Mouse (Mus musculus) cerebellum, postnatal 36 days (tissue): ENCODE results near the gene Kcns1.

Experiments used
- DNase-seq, 2 experiments: peaks; one replicate each; pipeline ENCODE4 v3.0.0; 2021 to 2022; ENCODE audit warnings: mixed read lengths in 2 of 2

Gene Kcns1

GRCm38 (mm10) chr2:164115531-164115930, 55.4 kb downstream of the Kcns1 start:
- DNase-seq: no peak

- no peak for DNase-seq
These were observed 56.9 kb downstream of the Kcns1 start for GRCm38 (mm10) chr2:164114051-164114450.
